Mouse (Mus musculus) neural tube, embryonic 15.5 days (tissue): Measurements from ENCODE around the gene Lta. TPM values are rescaled to one million over a fixed set of nuclear protein-coding genes. Genes with fewer than 3 reads are reported as not detected.
"Not testable (repeated sequence)": the region's sequence is repeated elsewhere in the genome, so short reads cannot be mapped to it uniquely, and the experiment has no call there.

Source experiments
- ATAC-seq: fragments of 200-750 bp; cut with Nextera tagmentation; 2 replicates; pipeline ENCODE4 v1.8.0; 2017; ENCODE audit warnings: mild to moderate bottlenecking, moderate TSS enrichment, moderate library complexity; ENCODE audit not compliant: low FRiP score
- H3K27ac ChIP-seq: fragments of 300-500 bp; sonication (generic); replicated peaks from 2 replicates; pipeline ENCODE4 v1.5.1; 2015; ENCODE audit warnings: mild to moderate bottlenecking, inconsistent platforms
- H3K27me3 ChIP-seq: fragments of 300-500 bp; sonication (generic); replicated peaks from 2 replicates; pipeline ENCODE4 v1.6.1; 2015; ENCODE audit warnings: inconsistent platforms
- H3K36me3 ChIP-seq: fragments of 300-500 bp; sonication (generic); 2 replicates; pipeline ENCODE4 v1.6.1; 2015; ENCODE audit warnings: inconsistent platforms
- H3K4me1 ChIP-seq: fragments of 300-500 bp; sonication (generic); 2 replicates; pipeline ENCODE4 v1.6.1; 2015; ENCODE audit warnings: inconsistent platforms
- H3K4me2 ChIP-seq: fragments of 300-500 bp; sonication (generic); 2 replicates; pipeline ENCODE4 v1.6.1; 2015; ENCODE audit warnings: inconsistent platforms, mild to moderate bottlenecking, moderate library complexity
- H3K4me3 ChIP-seq: fragments of 300-500 bp; sonication (generic); replicated peaks from 2 replicates; pipeline ENCODE4 v1.5.1; 2015; ENCODE audit warnings: mild to moderate bottlenecking, inconsistent platforms
- H3K9ac ChIP-seq: fragments of 300-500 bp; sonication (generic); replicated peaks from 2 replicates; pipeline ENCODE4 v1.6.1; 2015; ENCODE audit warnings: mild to moderate bottlenecking, inconsistent platforms
- H3K9me3 ChIP-seq: fragments of 300-500 bp; sonication (generic); replicated peaks from 2 replicates; pipeline ENCODE4 v1.6.1; 2016; ENCODE audit warnings: inconsistent platforms
- WGBS: fragments of 180-500 bp; shearing (Covaris S2); methylation state at CpG from one replicate; pipeline ENCODE4 v1.1.7; 2015; ENCODE audit warnings: mixed read lengths; 5-methylcytosine and 5-hydroxymethylcytosine counted together
- polyA plus RNA-seq: library from polyadenylated mRNA; unstranded; fragments of >200 nt; fragmentation: Nextera tagmentation; extraction: Ambion mirVana; gene quantifications from 2 replicates; pipeline ENCODE4 v1.2.1, GENCODE M21; 2015

Lta gene
- polyA plus RNA-seq, 1 experiment from 2014 or later: 0.75 TPM

DNA sequence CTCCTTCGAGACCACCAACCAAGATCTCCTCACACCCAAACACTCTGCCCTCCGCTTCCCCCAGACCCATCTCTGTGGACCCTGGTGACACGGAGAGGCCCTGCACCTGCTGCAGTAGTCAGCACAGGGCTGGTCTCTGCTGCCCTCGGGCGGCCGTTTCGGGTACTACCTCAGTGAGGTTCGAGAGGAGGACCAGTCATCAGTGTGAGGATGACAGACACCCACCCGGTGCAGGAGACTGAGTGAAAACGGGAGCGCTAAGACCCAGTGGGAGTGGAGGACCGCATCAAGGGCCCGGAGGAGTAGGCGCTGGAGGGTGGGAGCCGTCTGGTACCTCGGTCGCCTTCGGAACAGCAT lies 31.2 kb upstream of the Lta start:
- ATAC-seq: peak; percentile 85
- under 1% methylated on average over 18 of the region's 18 CpGs for WGBS
- peaks cover 61% of the 10 kb centered on the region for H3K4me1 ChIP-seq
- peaks cover 4% of the 10 kb centered on the region for H3K36me3 ChIP-seq
- no peaks in the 10 kb centered on the region for H3K27me3 ChIP-seq
- peak overlapping the region; percentile 92 for H3K27ac ChIP-seq
- H3K4me2 ChIP-seq: peak overlapping the region; percentile 95
- H3K9me3 ChIP-seq: no peaks in the 10 kb centered on the region
- H3K9ac ChIP-seq: peak overlapping the region; percentile 68
- peak overlapping the region; percentile 54 for H3K4me3 ChIP-seq

DNA sequence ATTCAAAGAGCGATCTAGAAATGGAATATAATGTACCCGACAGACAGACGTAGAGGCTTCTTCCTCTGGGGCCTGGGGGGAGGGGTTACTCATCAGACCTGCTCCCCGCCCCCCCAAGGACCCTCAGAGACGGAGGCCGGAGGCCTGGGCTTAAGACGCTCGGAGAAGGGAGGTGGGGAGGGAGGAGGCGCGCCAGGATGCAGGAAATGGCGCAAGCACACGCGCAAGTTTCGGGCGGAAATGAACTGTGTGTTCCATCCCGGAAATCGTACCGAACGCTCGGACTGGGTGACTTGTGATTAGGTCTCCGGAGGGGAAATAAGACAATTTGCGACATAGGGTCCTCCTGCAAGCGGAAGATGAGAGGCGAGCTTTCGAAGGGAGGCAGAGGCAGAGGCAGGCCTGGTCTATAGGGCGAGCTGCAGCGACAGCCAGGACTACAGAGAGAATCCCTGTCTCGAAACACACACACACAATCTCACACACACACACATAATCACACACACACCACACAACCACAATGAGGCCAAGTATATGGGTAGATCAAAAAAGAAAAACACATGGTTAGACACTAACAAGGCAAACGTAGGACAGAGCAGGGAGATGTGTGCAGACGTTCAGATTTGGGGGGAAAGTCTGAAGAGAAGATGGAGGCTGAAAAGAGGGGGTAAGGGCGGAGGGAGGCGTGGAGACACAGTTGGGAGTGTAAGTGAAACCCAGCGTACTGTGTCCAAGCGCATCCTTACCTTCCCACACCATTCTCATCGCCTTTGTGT lies 30.7 kb upstream of the Lta start, which contains the start of gene Nfkbil1:
Nfkbil1 (minus strand) TSS at position 179 of the 776 bp plus-strand sequence.
- H3K9ac ChIP-seq: peak within 1 kb of the TSS; percentile 68
- H3K36me3 ChIP-seq: peaks cover 9% of the 10 kb centered on the region
- no peaks in the 10 kb centered on the region for H3K9me3 ChIP-seq
- no peaks in the 10 kb centered on the region for H3K27me3 ChIP-seq
- peak within 1 kb of the TSS; percentile 92 for H3K27ac ChIP-seq
- under 1% methylated on average over 35 of the region's 35 CpGs for WGBS
- peak within 1 kb of the TSS; percentile 54 for H3K4me3 ChIP-seq
- peaks cover 59% of the 10 kb centered on the region for H3K4me1 ChIP-seq
- ATAC-seq: peak; percentile 85
- H3K4me2 ChIP-seq: peak within 1 kb of the TSS; percentile 95

DNA sequence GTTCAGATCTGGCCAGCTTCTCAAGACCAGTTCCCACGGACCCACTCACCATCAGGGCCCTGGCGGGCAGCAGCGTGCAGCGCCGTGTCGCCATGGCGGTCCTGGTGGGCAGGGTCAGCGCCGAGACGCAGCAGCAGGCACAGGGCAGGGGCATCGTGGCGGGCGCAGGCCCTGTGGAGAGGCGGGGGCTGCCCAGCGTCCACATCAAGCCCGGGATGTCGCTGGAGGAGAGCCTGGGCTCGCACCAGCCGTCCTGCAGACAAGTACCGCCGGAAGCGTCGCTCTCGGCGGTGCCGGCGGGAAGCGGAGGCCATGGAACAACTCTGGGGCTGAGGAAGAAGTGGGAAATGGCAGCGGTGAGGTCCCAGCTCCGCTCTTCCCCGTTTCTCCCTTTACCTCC lies 29.8 kb upstream of the Lta start:
- peak overlapping the region; percentile 92 for H3K27ac ChIP-seq
- peak overlapping the region; percentile 54 for H3K4me3 ChIP-seq
- peak overlapping the region; percentile 68 for H3K9ac ChIP-seq
- H3K36me3 ChIP-seq: peaks cover 15% of the 10 kb centered on the region
- H3K4me2 ChIP-seq: peak overlapping the region; percentile 95
- H3K4me1 ChIP-seq: peaks cover 50% of the 10 kb centered on the region
- no peaks in the 10 kb centered on the region for H3K9me3 ChIP-seq
- WGBS: 7% methylated on average over 31 of the region's 31 CpGs
- no peaks in the 10 kb centered on the region for H3K27me3 ChIP-seq
- ATAC-seq: no peak

DNA sequence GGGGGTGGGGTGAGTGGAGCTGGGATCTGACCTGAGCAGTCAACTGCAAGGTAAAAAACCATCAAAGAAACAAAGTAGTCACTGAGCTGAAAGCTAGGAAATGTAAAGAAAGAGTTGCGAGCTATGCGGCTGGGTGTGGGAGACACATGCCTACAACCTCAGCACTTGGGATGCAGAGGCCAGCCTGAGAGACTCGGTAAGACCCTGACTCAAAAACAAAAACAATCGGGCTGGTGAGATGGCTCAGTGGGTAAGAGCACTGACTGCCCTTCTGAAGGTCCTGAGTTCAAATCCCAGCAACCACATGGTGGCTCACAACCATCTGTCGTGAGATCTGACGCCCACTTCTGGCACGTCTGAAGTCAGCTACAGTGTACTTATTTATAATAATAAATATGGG lies 28.9 kb upstream of the Lta start:
- not testable (repeated sequence) for H3K9me3 ChIP-seq, H3K9ac ChIP-seq, H3K27ac ChIP-seq, ATAC-seq, H3K27me3 ChIP-seq
- H3K36me3 ChIP-seq: peaks cover 23% of the 10 kb centered on the region
- H3K4me2 ChIP-seq: peak overlapping the region; percentile 95
- WGBS: 93% methylated on average over 7 of the region's 7 CpGs
- peaks cover 50% of the 10 kb centered on the region for H3K4me1 ChIP-seq
- H3K4me3 ChIP-seq: peak overlapping the region; percentile 54; the same call in 1 of the 2 replicates

DNA sequence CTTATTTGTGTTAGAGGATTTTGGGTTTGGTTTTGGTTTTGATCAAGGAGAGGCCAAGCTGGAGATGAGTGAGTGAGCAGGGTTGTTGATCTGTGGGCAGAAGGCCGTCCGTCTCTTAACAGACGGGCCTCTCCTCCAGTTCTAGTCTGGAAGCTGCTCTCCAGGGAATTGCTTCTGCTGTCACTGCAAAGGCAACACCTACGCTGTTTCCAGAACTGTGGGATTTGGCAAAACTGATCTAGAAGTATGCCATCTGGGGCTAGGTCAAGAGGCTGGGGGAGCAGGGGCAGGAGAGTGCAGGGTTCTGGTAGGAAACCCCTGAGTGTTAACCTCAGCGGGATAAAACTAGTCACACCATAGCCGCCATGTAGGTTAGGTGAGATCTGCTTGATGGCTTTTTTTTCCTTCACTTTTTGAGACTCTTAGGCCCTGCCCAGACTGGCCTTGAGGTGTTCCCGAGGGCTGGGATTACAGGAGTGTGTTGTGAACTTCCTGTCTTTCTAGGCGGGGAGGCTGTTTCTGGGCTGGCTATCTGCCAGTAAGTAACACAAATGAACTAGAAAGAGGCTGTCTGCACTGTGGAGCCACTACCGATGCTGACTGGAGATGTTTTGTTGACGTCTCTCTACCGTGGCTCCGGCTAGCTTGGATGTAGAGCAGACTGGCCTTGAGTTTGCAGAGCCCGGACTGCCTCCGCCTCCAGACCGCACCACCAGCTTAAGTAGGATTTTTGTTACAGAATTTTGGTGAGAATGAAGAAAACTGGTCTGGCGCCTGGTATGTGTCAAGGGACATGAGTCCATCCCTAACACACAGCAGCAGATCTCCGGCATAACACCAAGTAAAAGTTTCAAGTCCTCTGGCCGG lies 28.2 kb upstream of the Lta start, which contains the start of gene Atp6v1g2:
Atp6v1g2 (plus strand) TSS at position 547 of the 867 bp plus-strand sequence.
- Histone ChIP-seq H3K36me3 (peaks cover 31% of the 10 kb centered on the region), H3K4me3 (peak within 1 kb of the TSS; percentile 54), H3K9ac (no peak within 1 kb of the TSS), H3K27ac (0 out of 2 replicates have a peak within 1 kb of the TSS, but pooled peaks have one; percentile 9), H3K9me3 (no peaks in the 10 kb centered on the region), H3K4me2 (peak within 1 kb of the TSS; percentile 95), H3K27me3 (no peaks in the 10 kb centered on the region), H3K4me1 (peaks cover 50% of the 10 kb centered on the region)
- WGBS: 77% methylated on average over 18 of the region's 18 CpGs
- no peak for ATAC-seq

DNA sequence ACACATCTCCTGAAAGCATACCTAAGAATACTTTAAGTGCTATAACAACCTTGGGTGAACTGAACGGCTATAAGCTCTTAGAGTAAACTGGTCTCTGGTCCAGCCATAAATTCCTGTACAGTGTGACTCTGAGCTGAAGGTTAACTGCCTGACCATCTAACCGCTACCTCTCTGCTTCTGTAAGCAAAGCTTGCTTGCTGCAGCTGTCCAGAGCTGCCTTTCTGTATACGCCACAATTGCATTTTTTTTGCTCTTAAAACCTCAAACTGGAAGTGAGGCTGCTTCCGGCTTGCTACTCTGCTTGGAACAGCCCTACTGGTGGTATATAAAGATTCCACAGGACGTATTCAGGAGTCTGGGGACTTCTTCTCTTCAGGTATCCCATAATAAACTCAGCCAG lies 27.5 kb upstream of the Lta start:
- Histone ChIP-seq H3K4me3 (no peak overlapping the region), H3K36me3 (peaks cover 38% of the 10 kb centered on the region), H3K9ac (no peak overlapping the region), H3K27me3 (no peaks in the 10 kb centered on the region), H3K27ac (no peak overlapping the region), H3K4me2 (no peak overlapping the region), H3K9me3 (no peaks in the 10 kb centered on the region), H3K4me1 (peaks cover 48% of the 10 kb centered on the region)
- 86% methylated on average over 5 of the region's 5 CpGs for WGBS
- no peak for ATAC-seq

DNA sequence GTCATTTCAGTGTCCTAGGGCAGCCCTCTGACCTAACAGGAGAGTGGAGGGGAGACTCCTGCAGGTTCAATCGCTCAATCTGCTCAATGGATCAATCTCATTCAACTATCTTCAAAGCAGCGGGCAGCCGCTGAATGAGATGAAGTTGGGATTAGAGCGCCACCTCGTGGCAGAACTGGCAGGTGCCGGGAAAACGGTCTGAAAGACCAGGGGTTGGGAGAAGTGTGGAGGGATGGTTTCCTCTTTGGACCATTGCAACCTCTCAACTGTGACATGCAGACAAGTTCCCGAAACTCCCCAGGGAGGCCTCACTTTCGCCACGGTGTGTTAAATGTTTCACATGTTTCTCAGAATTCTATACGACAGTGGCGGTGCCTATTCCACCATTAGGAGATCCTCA lies 26.9 kb upstream of the Lta start:
- Histone ChIP-seq H3K36me3 (peaks cover 44% of the 10 kb centered on the region), H3K4me3 (peak overlapping the region; percentile 9; the same call in 1 of the 2 replicates), H3K4me2 (peak overlapping the region; percentile 23; the same call in 1 of the 2 replicates), H3K27ac (no peak overlapping the region; the same call in 1 of the 2 replicates), H3K9me3 (no peaks in the 10 kb centered on the region), H3K4me1 (peaks cover 42% of the 10 kb centered on the region), H3K9ac (no peak overlapping the region; the same call in 1 of the 2 replicates), H3K27me3 (no peaks in the 10 kb centered on the region)
- ATAC-seq: no peak
- WGBS: 10% methylated on average over 12 of the region's 12 CpGs

DNA sequence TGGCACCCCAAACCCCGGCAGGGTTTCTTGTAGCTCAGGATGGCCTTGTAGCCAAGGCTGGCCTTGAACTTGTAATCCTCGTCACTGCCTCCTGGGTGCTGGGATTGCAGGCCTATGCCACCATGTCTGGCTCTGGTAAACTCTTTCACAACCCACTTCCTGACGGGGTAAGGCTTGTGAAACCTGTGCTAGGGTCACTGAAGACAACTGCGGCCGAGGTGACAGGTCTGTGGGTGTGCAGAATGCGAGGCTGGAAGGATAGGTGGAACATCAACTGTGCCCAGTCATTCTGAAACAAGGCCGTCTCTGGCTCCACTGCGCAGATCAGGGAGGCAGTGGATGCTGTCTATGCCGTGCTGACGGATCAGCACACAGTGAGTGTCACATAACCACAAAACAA lies 25.9 kb upstream of the Lta start:
- peaks cover 35% of the 10 kb centered on the region for H3K4me1 ChIP-seq
- peaks cover 47% of the 10 kb centered on the region for H3K36me3 ChIP-seq
- H3K9me3 ChIP-seq: no peaks in the 10 kb centered on the region
- no peak overlapping the region for H3K4me2 ChIP-seq
- 91% methylated on average over 10 of the region's 10 CpGs for WGBS
- no peaks in the 10 kb centered on the region for H3K27me3 ChIP-seq
- no peak overlapping the region for H3K9ac ChIP-seq
- no peak overlapping the region for H3K27ac ChIP-seq
- ATAC-seq: no peak
- no peak overlapping the region for H3K4me3 ChIP-seq

DNA sequence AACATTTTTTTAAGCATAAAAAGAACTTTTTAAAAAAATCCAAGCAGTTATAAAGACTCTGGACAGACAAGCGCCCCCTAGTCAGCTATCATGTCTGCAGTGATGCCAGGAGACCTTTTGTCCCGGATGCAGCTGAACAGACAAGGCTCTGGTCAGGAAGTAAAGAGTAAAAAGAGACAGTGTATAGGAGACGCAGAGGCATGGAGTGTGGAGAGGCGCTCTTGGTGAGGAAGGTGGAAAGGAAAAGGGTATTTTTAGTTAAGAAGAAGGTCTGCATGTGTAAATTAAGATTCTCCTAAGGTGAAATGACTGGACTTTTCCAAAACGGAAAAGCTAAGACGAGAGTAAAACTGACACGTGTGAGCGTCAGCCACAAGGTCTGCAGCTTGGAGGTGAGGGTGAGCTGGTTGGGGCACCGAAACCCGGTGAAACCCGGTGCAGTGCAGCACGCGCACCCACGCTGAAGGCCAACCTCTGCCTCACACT lies 21.5 kb upstream of the Lta start:
- H3K9me3 ChIP-seq: no peaks in the 10 kb centered on the region
- H3K27me3 ChIP-seq: no peaks in the 10 kb centered on the region
- peaks cover 49% of the 10 kb centered on the region for H3K36me3 ChIP-seq
- no peak for ATAC-seq
- H3K4me3 ChIP-seq: no peak overlapping the region
- WGBS: 90% methylated on average over 14 of the region's 14 CpGs
- H3K9ac ChIP-seq: no peak overlapping the region
- no peak overlapping the region for H3K4me2 ChIP-seq
- H3K4me1 ChIP-seq: peaks cover under 1% of the 10 kb centered on the region
- no peak overlapping the region for H3K27ac ChIP-seq

DNA sequence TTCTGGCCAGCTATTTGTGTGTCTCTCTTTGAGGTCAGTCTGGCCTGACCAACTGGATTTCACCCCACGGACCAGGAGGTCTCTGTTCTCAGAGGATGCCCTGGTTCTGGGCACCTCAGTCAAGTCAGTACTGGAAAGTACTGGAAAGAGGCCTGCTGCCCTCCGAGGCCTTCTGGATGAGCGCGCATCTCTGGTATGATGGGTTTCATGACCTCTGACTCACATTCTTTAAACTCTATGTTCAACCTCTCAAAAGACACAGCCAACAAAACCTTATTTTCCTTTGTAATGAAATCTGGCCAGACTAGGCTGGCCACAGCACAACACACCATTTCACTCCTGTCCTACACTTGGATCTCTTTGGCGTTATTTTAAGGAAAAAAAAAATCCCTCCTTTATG lies 20.3 kb upstream of the Lta start:
- Histone ChIP-seq H3K4me3 (no peak overlapping the region), H3K27me3 (no peaks in the 10 kb centered on the region), H3K9ac (no peak overlapping the region), H3K9me3 (no peaks in the 10 kb centered on the region), H3K4me2 (no peak overlapping the region), H3K27ac (no peak overlapping the region), H3K4me1 (no peaks in the 10 kb centered on the region), H3K36me3 (peaks cover 46% of the 10 kb centered on the region)
- no peak for ATAC-seq
- WGBS: 99% methylated on average over 5 of the region's 5 CpGs

DNA sequence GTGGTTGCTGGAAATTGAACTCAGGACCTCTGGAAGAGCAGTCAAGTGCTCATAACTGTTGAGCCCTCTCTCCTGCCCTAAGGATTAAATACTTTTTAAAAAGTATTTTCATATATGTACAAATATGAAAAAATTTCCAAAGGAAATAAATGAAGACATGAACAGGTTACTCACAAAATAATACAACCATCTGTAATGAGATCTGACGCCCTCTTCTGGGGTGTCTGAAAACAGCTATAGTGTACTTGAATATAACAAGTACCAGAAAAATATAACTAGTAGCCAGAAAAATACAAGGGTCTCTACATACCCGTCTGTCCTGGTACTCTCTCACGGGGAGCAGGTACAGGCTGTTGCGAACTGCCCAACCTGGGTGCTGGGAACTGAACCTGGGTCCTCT lies 19.5 kb upstream of the Lta start:
- Histone ChIP-seq H3K4me1 (no peaks in the 10 kb centered on the region), H3K9ac (no peak overlapping the region), H3K27me3 (no peaks in the 10 kb centered on the region), H3K27ac (no peak overlapping the region), H3K9me3 (no peaks in the 10 kb centered on the region), H3K4me3 (no peak overlapping the region), H3K4me2 (no peak overlapping the region), H3K36me3 (peaks cover 49% of the 10 kb centered on the region)
- no peak for ATAC-seq
- WGBS: 98% methylated on average over 4 of the region's 4 CpGs
